Mouse (Mus musculus) liver, adult 10 weeks (tissue): ENCODE measurements around the gene Spz1. TPM values are rescaled to one million over a fixed set of nuclear protein-coding genes. Genes with fewer than 3 reads are reported as not detected.

Experiments
- polyA plus RNA-seq: library from polyadenylated mRNA; stranded (reverse); fragments of 350-450 nt; fragmentation: Illumina TruSeq; extraction: RNeasy Lipid Tissue Mini Kit (QIAGEN cat#74804); gene quantifications from one replicate; pipeline ENCODE4 v1.2.3, GENCODE M21; 2014; ENCODE audit warnings: low read depth, low replicate concordance

The Spz1 gene
- polyA plus RNA-seq = 0.34 TPM

GRCm38 (mm10) chr13:92576072-92576471 is at the start of gene Spz1:
TSS of gene Spz1 (minus strand) at chr13:92576172.

GRCm38 (mm10) chr13:92610311-92611221 is 34.6 kb upstream of the Spz1 start, which contains the start of gene Serinc5:
TSS of gene Serinc5 (plus strand) at chr13:92611091.

DNA sequence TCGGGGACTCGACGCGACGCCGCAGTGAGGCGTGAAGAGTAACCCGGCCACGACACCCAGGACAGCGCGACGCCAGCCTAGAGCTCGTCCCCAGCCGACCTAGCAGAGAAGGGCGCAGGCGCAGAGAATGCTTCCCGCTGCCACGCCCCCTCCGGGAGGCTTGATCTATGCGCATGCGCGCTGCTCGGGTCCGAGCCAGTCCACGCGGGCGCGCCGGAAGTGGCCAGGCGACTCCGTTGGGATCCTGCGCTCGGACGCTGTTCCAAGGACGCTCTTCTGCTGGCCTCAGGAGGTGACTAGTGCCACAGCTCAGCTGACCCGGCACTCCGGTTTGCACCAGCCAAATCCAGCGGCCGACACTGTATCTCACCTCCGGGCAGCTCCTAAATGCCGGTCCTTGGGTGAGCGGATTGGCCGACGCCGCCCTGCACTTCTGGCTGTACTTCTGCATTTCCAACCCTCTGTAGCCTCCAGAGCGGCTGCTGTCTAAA is 45.2 kb downstream of the Spz1 start, which contains the start of gene Zfyve16:
Zfyve16 (minus strand) TSS at position 148 of the 491 bp plus-strand sequence.

Other genes with a start within 250 kb of the Spz1 start
- 31.8 TPM for gene Dhfr, start 221.4 kb downstream of the Spz1 start, polyA plus RNA-seq
- gene Msh3, start 221.2 kb downstream of the Spz1 start, polyA plus RNA-seq = 20.1 TPM
- gene Ankrd34b, start 150.3 kb downstream of the Spz1 start, polyA plus RNA-seq = not detected
- gene Fam151b, start 92.2 kb downstream of the Spz1 start, polyA plus RNA-seq = 7.7 TPM
- gene Zfyve16, start 45.3 kb downstream of the Spz1 start, polyA plus RNA-seq = 6.3 TPM
- gene Serinc5, start 34.9 kb upstream of the Spz1 start, polyA plus RNA-seq = 22.2 TPM
- gene Thbs4, start 218.6 kb upstream of the Spz1 start, polyA plus RNA-seq = not detected